43 mouse cellular contexts compared by ENCODE assay signal in the genomic region with DNA sequence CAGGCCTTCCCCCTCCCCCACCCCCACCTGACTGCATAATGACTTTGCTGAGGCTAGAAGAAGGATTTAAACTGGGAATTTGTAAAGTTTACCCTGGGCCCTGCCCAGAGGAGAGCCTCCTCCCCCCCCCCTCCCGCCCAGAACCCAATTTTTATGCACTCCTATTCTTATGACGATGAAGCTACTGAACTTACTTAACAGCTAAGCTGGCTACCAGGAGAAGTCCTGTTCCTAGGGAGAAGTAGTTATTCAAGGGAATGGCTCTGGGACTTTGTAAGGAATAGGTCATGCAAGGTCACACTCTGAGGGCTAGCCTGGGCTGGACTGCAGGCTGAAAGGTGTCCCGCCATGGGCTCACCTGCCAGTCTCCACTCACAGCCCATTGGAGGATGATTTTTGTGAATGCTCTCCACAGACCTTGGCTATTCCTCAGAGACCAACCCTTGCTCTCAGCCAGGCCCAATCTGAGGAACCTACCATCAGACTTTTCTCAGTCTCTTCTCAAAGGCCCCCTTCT. TPM values are rescaled to one million over a fixed set of nuclear protein-coding genes. Genes with fewer than 3 reads are reported as not detected.
"Had no signal": no experiment of that assay in that cellular context is flagged by ENCODE, and none has a peak within 500 bp of the region (broad histone marks: within the 10 kb centered on the region; RNA-seq: fewer than 3 reads in every experiment).

No protein-coding gene starts in this region.

- H3K27ac ChIP-seq: gastrocnemius, adult 2 months; heart, embryonic 10.5 days; hindbrain, embryonic 13.5 days; hindbrain, embryonic 15.5 days; hindbrain, postnatal 0 days; kidney, embryonic 15.5 days; kidney, postnatal 0 days; limb, embryonic 13.5 days; limb, embryonic 15.5 days; liver, embryonic 12.5 days; liver, embryonic 14.5 days had no signal

- H3K36me3 ChIP-seq: heart, embryonic 10.5 days; heart, embryonic 12.5 days; hindbrain, embryonic 13.5 days; hindbrain, embryonic 15.5 days; kidney, embryonic 15.5 days; limb, embryonic 13.5 days; limb, embryonic 15.5 days; liver, embryonic 12.5 days had no signal

- H3K9me3 ChIP-seq: heart, embryonic 10.5 days; heart, embryonic 12.5 days; hindbrain, embryonic 13.5 days; hindbrain, embryonic 15.5 days; kidney, embryonic 15.5 days; limb, embryonic 13.5 days; limb, embryonic 15.5 days; liver, embryonic 12.5 days had no signal

- H3K4me3 ChIP-seq: gastrocnemius, adult 2 months; heart, embryonic 10.5 days; heart, embryonic 12.5 days; hindbrain, embryonic 13.5 days; hindbrain, embryonic 15.5 days; kidney, embryonic 15.5 days; limb, embryonic 13.5 days; limb, embryonic 15.5 days; liver, embryonic 12.5 days had no signal

- H3K9ac ChIP-seq: heart, embryonic 12.5 days; hindbrain, embryonic 13.5 days; hindbrain, embryonic 15.5 days; kidney, embryonic 15.5 days; limb, embryonic 13.5 days; limb, embryonic 15.5 days; liver, embryonic 12.5 days; liver, embryonic 14.5 days had no signal

- ATAC-seq: hindbrain, postnatal 0 days; intestine, embryonic 16.5 days; liver, embryonic 12.5 days had no signal

- DNase-seq: gastrocnemius, adult 2 months; gastrocnemius, postnatal 10 days; gastrocnemius, postnatal 25 days; heart, adult 18-20 months; heart, postnatal 14 days; heart, postnatal 36 days; kidney, adult 11 months; kidney, adult 2 months; kidney, adult 9 months; kidney, postnatal 14 days; kidney, postnatal 36 days; layer of hippocampus, adult 9-11 months; layer of hippocampus, postnatal 36 days; left cerebral cortex, postnatal 4 days had no signal

RNA-seq across cellular contexts. Expression of a gene that starts 10.7 kb away (rescaled TPM):
- total RNA-seq: gastrocnemius, adult 2 months; granulocyte monocyte progenitor cell, adult 5-6 weeks; heart, adult 18-20 months; heart, adult 8-10 months; heart, postnatal 14 days; heart, postnatal 36 days; hematopoietic stem cell, adult 5-6 weeks; hindbrain, postnatal 0 days; layer of hippocampus, adult 18-20 months; layer of hippocampus, adult 8-10 months; layer of hippocampus, postnatal 14 days; layer of hippocampus, postnatal 36 days; left cerebral cortex, adult 18-20 months; left cerebral cortex, adult 8-10 months; left cerebral cortex, postnatal 10 days; left cerebral cortex, postnatal 25 days; left cerebral cortex, postnatal 4 days; liver, adult 2 months had no signal
- polyA plus RNA-seq: heart, embryonic 12.5 days; heart, embryonic 14.5 days; hindbrain, embryonic 11.5 days; hindbrain, embryonic 13.5 days; hindbrain, embryonic 15.5 days; hindbrain, postnatal 0 days; intestine, embryonic 14.5 days; intestine, embryonic 16.5 days; kidney, adult 2 months; kidney, embryonic 15.5 days; kidney, postnatal 0 days; liver, adult 2 months; liver, embryonic 12.5 days; liver, embryonic 14.5 days; liver, embryonic 16.5 days had no signal

RNA-seq across cellular contexts. Expression of a gene that starts 20.0 kb away (rescaled TPM):
- total RNA-seq: gastrocnemius, adult 2 months; gastrocnemius, postnatal 10 days; gastrocnemius, postnatal 25 days; gastrocnemius, postnatal 4 days; heart, adult 18-20 months; heart, adult 8-10 months; heart, postnatal 14 days; heart, postnatal 36 days; layer of hippocampus, adult 18-20 months; layer of hippocampus, postnatal 36 days; liver, adult 2 months had no signal
- polyA plus RNA-seq: heart, embryonic 14.5 days; intestine, embryonic 14.5 days; intestine, embryonic 16.5 days; kidney, adult 2 months; limb, embryonic 11.5 days; liver, adult 2 months had no signal

RNA-seq across cellular contexts. Expression of a gene that starts 38.4 kb away (rescaled TPM):
- total RNA-seq: gastrocnemius, adult 2 months; gastrocnemius, postnatal 10 days; gastrocnemius, postnatal 25 days; gastrocnemius, postnatal 4 days; granulocyte monocyte progenitor cell, adult 5-6 weeks; heart, adult 18-20 months; heart, adult 8-10 months; heart, postnatal 14 days; heart, postnatal 36 days; hematopoietic stem cell, adult 5-6 weeks; layer of hippocampus, adult 18-20 months; layer of hippocampus, adult 8-10 months; layer of hippocampus, postnatal 14 days; layer of hippocampus, postnatal 36 days; left cerebral cortex, adult 18-20 months; left cerebral cortex, adult 8-10 months; left cerebral cortex, postnatal 10 days; left cerebral cortex, postnatal 25 days; liver, adult 2 months had no signal
- polyA plus RNA-seq: heart, embryonic 12.5 days; heart, embryonic 14.5 days; intestine, embryonic 14.5 days; kidney, adult 2 months; limb, embryonic 15.5 days; liver, adult 2 months; liver, embryonic 12.5 days; liver, embryonic 16.5 days had no signal
